Mouse (Mus musculus): ENCODE results near the gene Agpat1.

Agpat1 gene

GRCm38 (mm10) chr17:34585877-34586771 lies 17.9 kb upstream of the Agpat1 start:
- DNase-seq (ENCODE audit: low read depth, low spot score), result no peak

- no peak for DNase-seq (ENCODE audit: low read depth, low spot score)
Observed at GRCm38 (mm10) chr17:34586796-34587422, 17.2 kb upstream of the Agpat1 start.

- peak; percentile 98 for DNase-seq (ENCODE audit: low read depth, low spot score)
Observed at GRCm38 (mm10) chr17:34587423-34587811, 16.6 kb upstream of the Agpat1 start.

- DNase-seq (ENCODE audit: low read depth, low spot score), result no peak
Observed at GRCm38 (mm10) chr17:34587814-34588213, 16.2 kb upstream of the Agpat1 start.

- peak; percentile 64 for DNase-seq (ENCODE audit: low read depth, low spot score)
Observed at GRCm38 (mm10) chr17:34588767-34589166, 15.3 kb upstream of the Agpat1 start.

- DNase-seq (ENCODE audit: low read depth, low spot score), result no peak
Observed at GRCm38 (mm10) chr17:34589206-34589605, 14.9 kb upstream of the Agpat1 start.

GRCm38 (mm10) chr17:34589681-34590101 lies 14.4 kb upstream of the Agpat1 start, which contains the start of gene Gpsm3:
TSS of gene Gpsm3 (plus strand) at chr17:34589806.
- DNase-seq (ENCODE audit: low read depth, low spot score), result peak; percentile 85

- peak; percentile 48 for DNase-seq (ENCODE audit: low read depth, low spot score)
Observed at GRCm38 (mm10) chr17:34590154-34590987, 13.7 kb upstream of the Agpat1 start.

GRCm38 (mm10) chr17:34591029-34591993 lies 12.8 kb upstream of the Agpat1 start, which contains the start of gene Pbx2:
TSS of gene Pbx2 (plus strand) at chr17:34591266.
- DNase-seq (ENCODE audit: low read depth, low spot score), result peak; percentile 89

GRCm38 (mm10) chr17:34591994-34592375 lies 12.1 kb upstream of the Agpat1 start:
- peak; percentile 93 for DNase-seq (ENCODE audit: low read depth, low spot score)

- peak; percentile 29 for DNase-seq (ENCODE audit: low read depth, low spot score)
Observed at GRCm38 (mm10) chr17:34592581-34593549, 11.2 kb upstream of the Agpat1 start.

GRCm38 (mm10) chr17:34593752-34594525 lies 10.1 kb upstream of the Agpat1 start:
- DNase-seq (ENCODE audit: low read depth, low spot score), result no peak

GRCm38 (mm10) chr17:34596098-34596497 lies 8.0 kb upstream of the Agpat1 start:
- DNase-seq (ENCODE audit: low read depth, low spot score), result no peak

- no peak for DNase-seq (ENCODE audit: low read depth, low spot score)
Observed at GRCm38 (mm10) chr17:34597566-34598095, 6.4 kb upstream of the Agpat1 start, which contains the start of gene Ager. TSS of gene Ager (plus strand) at chr17:34597862.

GRCm38 (mm10) chr17:34599891-34600290 lies 4.2 kb upstream of the Agpat1 start:
- DNase-seq (ENCODE audit: low read depth, low spot score), result no peak

- DNase-seq (ENCODE audit: low read depth, low spot score), result no peak
Observed at GRCm38 (mm10) chr17:34601796-34602195, 2.3 kb upstream of the Agpat1 start.

GRCm38 (mm10) chr17:34603375-34604060 lies 544 bp upstream of the Agpat1 start, which contains the start of gene Rnf5:
TSS of gene Rnf5 (minus strand) at chr17:34603690.
- DNase-seq (ENCODE audit: low read depth, low spot score), result peak; percentile 100

Measured in A20 (cell line).